Mouse (Mus musculus) T-helper 17 cell (primary cell): ENCODE results near the gene Pirb.

ENCODE experiments used
- in situ Hi-C, 2 experiments: fragments of 300-600 bp; cut with MboI, MseI; formaldehyde crosslinking; loops; 1 replicate in 1 of 2; 2 replicates in 1 of 2; pipeline ENCODE4 v1.15.1; 2025; ENCODE audit warnings: high pct_unique_total_duplicates in 2 of 2

Gene Pirb

DNA sequence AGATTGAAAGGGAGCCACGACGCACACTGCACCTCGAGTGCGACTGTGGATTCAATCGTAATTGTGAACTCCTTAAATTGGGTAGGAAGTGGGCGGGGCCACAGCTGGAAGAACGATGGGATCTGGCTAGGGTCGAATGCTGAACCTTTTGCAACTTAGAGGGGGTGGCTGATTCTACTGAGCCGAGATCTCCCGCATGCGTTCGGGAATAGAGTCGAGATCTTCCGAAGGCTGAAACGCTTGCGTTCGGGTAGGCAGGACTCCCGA lies 26.4 kb downstream of the Pirb start:
- in situ Hi-C loops = loop anchor here (5.0 to 10.0 kb wide), 3 partner anchors 451 to 1389 kb away; partner anchors contain the start of gene Epn1 (in 1 of the 2)

DNA sequence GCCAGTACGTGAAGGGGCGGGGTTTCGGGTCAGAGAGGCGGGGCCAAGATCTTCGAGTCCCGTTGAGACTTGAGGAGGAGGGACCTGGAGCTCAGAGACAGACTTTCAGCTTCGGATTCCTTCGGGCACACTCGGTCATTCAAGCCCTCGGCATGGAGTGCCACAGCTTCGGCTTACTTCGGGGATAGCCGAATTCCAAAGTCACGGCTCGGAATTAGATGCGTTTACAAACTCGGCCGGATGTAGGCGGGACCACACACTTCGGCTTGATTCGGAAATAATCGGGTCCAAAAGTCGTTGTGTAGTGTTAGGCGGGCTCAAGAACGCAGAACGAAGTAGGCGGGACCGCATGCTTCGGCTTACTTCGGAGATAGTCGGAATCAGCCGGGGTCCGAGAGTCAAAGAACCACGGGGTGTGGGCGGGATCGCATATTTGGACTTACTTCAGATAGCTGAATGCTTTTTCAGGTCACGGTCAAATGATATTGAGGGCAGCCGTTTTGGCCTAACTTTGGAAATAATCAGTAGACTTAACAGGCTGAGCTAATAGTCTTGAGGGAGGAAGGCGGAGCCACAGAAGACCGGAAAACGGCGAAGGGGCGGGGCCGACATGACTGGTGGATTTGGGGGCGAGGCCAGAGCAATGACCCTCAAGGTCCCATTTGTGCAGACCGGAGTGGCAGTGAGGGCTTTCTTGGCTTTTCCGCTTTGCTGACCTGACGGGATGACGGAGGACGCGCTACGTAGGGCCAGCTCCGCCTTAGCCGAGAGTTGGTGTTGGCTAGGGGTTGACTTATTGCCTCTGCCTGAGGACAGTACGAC lies 27.0 kb downstream of the Pirb start, which contains the start of gene Mboat7:
Mboat7 (minus strand) TSS at position 537 of the 822 bp plus-strand sequence.
- in situ Hi-C loops = loop anchor here (5.0 to 10.0 kb wide), 3 partner anchors 452 to 1389 kb away; partner anchors contain the start of gene Epn1 (in 1 of the 2)

DNA sequence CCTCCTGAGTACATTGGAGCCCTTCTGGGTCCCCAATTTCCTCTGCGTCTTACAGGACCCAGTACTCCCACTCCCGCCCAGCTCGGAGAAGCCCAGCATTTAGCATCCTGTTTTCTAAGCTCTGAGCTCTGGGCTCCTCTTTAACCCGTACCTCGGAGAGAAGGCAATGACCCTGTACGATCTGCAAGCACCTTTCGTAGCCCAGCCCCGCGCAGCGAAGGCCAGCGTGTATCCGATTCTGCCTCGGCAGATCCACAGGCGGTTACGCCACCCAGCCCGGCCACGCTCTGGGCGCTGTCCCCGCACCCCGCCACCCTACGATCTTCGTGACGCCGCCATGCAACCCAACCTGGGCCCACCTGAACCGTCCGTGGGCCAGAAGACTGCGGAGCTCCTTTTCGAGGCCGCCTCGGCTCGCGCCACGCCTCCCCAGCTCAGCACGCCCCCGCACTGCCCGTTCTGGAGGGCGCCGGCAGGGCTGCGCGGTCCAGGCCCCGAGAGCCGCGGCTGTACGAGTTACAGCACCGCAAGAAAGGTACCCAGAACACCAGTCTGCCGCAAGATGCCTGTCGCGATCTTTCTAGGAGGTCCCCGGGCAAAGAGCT lies 27.7 kb downstream of the Pirb start, which contains the start of gene Tsen34:
Tsen34 (plus strand) TSS at position 482 of the 605 bp plus-strand sequence.
- in situ Hi-C loops = loop anchor here (5.0 to 10.0 kb wide), 3 partner anchors 452 to 1390 kb away; partner anchors contain the start of gene Epn1 (in 1 of the 2)

DNA sequence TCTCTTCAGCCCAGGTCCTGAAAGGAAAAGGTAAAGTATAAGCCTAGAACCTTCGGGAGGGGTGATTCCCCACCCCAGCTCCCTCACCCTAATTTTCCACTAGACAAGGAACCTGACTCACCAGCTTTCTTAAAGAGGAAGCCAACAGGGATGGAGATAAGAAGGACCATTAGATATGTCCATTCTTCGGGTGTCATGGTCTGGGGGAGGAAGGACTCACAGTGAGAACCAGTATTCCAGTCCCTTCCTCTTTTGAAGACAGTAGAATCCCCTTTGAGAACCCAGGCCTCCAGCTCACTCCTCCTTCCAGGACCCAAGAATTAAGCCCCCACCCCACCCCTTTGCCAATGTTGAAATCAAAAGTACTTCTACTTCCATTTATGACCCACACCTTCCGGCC lies 28.3 kb downstream of the Pirb start:
- in situ Hi-C loops = loop anchor here (5.0 to 10.0 kb wide), 3 partner anchors 453 to 1390 kb away; partner anchors contain the start of gene Epn1 (in 1 of the 2)

DNA sequence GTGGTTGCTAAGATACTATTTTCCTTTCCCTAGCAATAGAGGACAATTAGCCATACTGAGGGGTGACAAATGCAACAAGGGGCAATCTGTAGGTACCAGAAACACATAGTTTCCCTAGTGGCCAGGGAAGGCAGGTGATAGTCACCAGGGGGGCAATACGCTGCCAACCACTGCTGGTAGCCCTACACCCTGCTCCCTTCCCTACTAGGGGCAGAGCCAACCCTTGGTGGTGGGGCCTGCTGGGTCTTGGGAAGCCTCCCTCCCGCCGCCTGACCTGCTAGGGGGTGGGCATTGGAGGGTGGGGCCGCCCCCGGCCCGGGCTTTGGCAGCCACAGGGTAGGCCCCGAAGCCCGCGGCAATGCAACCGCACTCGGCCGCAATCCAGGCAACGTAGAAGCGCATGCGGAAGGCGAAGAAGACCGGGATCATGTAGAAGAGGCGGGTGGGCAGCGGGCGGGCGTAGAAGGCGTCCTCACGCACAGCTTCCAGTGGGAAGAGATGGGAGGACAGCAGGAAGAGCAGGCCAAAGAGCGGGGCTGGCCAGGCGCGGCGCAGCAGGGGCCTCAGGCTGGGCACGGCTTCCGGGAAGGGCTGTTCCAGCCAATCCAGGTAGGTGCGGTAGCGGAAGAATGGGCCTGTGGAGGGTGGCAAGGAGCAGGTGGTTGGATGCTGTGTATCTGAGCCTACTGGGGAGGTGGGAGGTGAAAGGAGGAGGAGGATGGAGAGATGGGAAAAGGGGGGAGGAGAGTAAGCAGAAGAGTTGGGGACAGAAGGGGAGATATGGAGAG lies 34.6 kb downstream of the Pirb start:
- in situ Hi-C loops = no loop called here

DNA sequence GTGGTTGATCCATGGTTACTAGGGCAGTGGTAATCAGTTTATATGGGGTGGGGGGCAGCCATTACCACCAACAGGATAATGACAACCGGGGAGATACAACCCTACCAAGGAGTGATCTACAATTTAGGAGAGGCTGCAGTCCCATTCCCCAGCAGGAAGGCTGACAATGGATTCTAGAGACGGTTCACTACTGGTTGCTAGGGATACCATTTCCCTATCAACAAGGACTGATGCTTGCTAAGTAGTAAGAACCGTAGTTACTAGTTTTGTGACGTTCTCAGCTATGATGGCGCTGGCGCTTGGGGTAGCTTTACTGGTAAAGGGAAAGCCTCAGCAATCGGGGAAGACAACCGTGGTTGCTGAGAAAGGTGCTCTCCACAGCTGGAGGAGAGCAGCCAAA lies 35.5 kb downstream of the Pirb start:
- in situ Hi-C loops = no loop called here

DNA sequence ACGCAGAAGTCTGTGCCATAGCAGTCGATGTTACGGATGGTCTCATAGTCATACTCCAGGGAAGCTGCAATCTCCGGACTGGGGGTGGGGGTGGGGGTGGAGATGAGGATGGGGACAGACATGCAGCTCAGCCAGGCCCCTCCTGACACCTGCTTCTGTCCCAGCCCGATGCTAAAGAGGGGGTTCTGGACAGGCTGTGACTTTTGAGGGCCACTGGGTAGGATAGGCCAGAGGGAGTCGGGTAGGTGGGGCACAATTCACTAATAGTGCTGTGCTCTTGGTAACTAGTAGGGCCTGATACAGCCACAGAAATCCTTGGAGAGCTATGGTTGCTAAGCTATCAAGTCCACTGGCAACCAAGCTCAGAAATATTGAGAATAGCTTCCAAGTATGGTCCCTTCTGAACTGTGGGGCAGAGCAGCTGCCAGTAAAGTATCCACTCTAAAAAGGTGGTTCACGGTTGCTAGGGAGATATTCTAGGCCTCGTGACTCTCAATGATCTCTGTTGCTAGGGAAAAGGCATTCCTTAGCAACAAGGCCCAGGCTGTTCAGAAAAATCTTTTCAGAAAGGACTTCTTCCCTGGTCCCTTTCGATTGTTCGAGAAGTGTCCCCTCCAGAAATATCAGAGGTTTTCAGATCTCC lies 36.2 kb downstream of the Pirb start:
- in situ Hi-C loops = no loop called here

DNA sequence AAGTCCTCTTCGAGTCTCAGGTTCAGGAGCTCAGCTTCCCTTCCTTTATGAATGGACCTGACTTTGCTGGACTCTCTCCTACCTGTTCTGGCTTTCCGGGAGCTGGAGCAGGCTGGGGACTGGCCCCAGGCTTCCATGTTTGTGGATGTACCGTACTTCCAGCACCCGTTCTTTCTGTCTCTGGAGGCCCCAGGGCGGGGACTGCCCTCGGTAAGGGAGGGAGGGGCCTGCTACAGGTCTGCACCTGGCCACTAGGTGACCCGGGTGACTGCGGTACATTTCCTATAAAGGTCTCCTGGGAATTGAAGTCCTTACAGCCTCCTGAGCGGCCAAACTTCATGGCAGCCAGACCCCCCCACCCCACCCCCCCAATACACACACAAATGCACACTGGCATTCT lies 42.8 kb downstream of the Pirb start, which contains the start of gene Tmc4:
Tmc4 (minus strand) TSS at position 212 of the 400 bp plus-strand sequence.
- in situ Hi-C loops = no loop called here

DNA sequence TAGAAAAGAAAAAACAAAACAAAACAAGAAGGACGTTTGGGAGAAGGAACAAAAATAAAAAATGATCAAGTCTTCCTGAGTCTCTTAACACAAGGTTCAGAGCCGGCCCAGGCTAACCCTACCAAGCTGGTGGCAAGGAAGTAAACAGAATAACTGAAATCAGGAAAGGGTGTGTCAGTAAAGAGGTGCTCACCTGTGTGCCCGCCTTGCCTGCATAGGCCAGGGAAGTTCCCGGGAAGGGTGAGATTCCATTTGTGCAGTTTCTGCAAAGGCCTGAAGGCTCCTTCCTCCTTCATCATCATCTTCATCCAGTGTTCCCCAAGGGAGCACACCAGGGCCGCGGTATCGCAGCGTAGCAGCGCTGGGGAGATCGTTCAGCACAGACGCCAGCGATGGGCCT lies 43.8 kb downstream of the Pirb start:
- in situ Hi-C loops = no loop called here

DNA sequence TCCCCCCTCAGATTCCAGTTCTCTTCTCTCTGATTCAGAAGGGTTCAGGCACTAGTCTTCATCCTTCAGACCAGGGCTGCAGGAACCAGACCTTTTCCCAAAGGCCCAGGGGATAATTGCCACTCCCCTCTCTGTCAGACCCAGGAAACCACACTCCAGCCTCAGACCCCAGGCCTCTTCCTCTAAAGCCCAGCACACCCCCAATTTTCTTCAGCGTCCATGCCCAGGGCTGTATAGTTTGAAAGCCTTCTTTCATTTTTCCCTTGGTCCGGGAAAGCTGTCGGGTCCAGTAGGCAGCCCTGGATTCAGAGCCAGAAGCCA lies 45.0 kb downstream of the Pirb start:
- in situ Hi-C loops = no loop called here

DNA sequence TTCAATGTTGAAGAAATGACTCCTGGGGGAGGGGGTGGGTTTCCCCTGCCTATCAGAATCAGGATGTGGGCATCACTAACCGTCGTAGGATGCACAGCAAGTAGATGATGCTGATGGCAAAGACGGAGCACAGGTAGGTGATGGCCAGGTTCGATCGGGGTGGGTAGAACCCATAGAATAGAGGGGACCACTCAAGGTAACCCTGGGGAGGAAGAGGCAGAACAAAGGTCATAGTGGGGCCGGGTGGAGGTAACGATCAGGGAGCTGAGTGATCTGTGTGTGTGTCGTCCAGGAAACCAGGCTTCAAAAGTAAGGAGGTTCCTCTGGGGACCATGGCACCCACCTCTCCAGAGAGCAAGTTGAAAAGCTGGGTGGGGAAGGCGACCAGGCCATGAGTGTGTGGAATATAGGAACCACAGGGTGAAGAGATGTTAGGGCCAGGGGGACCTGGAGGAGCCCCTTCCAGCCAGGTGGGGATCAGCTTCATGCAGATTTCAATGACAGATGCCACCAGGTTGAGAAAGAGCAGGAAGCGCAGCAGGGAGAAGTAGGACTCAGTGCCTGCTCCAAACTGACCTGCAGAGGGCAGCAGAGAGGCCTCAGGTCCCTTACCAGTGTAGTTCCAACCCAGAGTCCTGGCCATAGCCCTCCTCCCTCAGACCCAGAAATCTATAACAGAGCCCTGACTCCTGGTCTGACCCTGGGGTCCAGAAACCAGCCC lies 45.5 kb downstream of the Pirb start:
- in situ Hi-C loops = loop anchor here in 1 of 2 experiments (25.0 kb wide), 1 partner anchor 1388 kb away; the partner anchor contains the start of genes U2af2 and Zfp580

DNA sequence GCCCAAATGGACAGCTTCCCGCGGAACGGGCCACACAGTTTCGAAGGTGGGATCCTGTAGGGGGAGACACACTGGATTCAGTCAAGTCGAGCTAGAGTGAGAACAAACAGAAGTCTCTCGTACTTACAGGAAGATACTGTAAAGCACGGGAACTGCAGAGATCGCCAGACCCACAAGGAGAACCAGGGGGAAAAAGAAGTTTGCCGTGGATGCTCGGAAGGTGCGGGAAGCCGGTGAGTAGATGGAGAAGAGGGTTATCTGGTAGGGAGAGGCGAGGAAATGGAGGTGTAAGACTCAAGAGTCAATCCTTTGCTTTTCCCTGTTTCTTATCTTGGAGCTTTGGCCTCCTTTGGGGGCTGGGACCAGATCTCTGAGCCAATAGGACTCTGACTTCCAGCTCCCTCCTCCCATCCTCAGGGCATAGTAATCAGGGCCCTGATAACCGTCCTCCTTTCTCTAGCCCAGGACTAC lies 53.2 kb downstream of the Pirb start:
- in situ Hi-C loops = loop anchor here in 1 of 2 experiments (25.0 kb wide), 1 partner anchor 1395 kb away; the partner anchor contains the start of genes U2af2 and Zfp580

DNA sequence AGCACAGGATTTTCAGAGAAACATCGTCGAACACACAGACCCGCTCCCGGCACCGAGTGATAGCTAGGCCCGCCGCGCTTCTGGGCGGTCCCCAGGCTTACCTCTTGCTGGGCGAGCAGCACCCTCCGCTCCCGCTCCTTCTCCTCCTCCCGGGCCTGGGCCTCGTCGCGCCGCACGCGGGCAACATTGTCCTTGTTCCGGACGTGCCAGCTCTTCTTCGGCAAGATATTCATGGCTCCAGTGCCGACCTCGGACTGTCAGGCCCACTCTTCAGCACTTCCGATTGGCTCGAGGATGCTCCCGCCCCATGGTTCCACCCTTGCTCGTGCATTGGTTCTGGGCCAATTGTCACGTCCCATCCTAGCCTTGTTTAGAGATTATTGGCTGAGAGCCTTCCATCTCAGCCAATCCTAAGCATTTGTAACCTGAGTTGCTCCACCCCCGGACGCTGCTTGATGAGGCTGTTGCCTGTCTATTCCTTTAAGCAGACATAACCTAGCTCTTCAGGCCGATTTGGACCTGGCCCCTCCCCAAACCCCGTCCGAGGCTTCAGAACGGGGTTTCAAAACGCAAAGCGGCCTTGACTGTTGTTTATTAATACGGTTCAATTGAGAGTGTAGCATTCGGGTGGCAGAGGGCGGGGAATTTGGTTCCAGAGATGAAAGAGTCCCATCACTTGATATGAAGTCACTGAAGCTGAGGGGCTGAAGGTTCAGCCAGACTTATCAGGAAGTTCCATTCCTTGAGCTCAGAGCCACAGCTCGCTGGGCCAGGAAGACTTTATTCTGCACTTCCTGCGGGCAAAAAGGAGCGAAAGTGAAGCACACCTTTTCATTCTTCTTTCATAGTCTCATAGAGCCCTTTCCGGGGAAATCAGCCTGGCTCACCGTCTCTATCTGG lies 54.7 kb downstream of the Pirb start, which contains the start of gene Leng1:
Leng1 (minus strand) TSS at position 626 of the 900 bp plus-strand sequence.
- in situ Hi-C loops = loop anchor here in 1 of 2 experiments (25.0 kb wide), 1 partner anchor 1397 kb away; the partner anchor contains the start of genes U2af2 and Zfp580

DNA sequence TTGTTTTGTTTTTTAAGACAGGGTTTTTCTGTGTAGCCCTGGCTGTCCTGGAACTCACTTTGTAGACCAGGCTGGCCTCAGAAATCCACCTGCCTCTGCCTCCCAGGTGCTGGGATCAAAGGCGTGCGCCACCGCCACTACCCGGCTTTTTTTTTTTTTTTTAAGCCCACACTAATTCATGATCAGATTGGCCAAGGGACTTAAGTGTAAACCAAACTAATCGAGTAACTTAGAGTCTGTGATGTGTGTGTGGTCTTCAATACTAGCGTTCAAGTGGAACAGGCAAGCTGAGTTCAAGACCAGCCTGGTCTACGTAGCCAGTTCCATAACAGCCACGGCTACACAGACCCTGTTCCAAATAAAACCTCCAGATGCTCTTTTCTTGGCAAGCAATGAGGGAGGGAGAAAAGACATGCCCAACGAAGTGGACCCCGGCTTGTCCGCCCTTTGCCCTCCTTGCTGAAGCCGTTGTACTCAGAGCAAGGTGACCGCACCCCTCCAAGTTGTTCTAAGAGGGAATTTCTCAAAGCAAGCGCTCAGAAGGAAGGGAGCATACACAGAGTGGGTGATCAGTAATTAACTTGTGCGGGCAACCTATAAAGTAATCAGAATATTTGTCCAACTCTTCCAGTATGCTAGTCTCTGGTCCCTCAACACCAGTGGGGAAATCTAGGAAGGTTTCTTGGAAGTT lies 55.5 kb downstream of the Pirb start:
- in situ Hi-C loops = loop anchor here in 1 of 2 experiments (25.0 kb wide), 1 partner anchor 1398 kb away; the partner anchor contains the start of genes U2af2 and Zfp580
